Mouse (Mus musculus) kidney, postnatal 25 days (tissue): ENCODE data around the gene Cyth4.

ENCODE experiments used
- DNase-seq, 2 experiments: peaks; one replicate each; pipeline ENCODE4 v3.0.0; 2021; ENCODE audit warnings: mixed read lengths in 2 of 2

Gene Cyth4

GRCm38 (mm10) chr15:78587050-78587994 lies 9.5 kb upstream of the Cyth4 start:
- peak; percentile 84 to 89 for DNase-seq

- DNase-seq: no peak
Observed at GRCm38 (mm10) chr15:78588049-78588448, 8.8 kb upstream of the Cyth4 start.

- DNase-seq: no peak
Observed at GRCm38 (mm10) chr15:78588900-78589299, 7.9 kb upstream of the Cyth4 start.

- no peak for DNase-seq
Observed at GRCm38 (mm10) chr15:78589936-78590335, 6.9 kb upstream of the Cyth4 start.

- DNase-seq: no peak
Observed at GRCm38 (mm10) chr15:78590785-78591184, 6.1 kb upstream of the Cyth4 start.

- DNase-seq: no peak
Observed at GRCm38 (mm10) chr15:78591680-78592451, 5.0 kb upstream of the Cyth4 start.

GRCm38 (mm10) chr15:78592452-78592968 lies 4.3 kb upstream of the Cyth4 start:
- DNase-seq: no peak

GRCm38 (mm10) chr15:78593896-78594425 lies 2.9 kb upstream of the Cyth4 start:
- no peak for DNase-seq

GRCm38 (mm10) chr15:78594831-78595230 lies 2.0 kb upstream of the Cyth4 start:
- DNase-seq: no peak

GRCm38 (mm10) chr15:78595468-78595867 lies 1.4 kb upstream of the Cyth4 start:
- no peak for DNase-seq

- no peak for DNase-seq
Observed at GRCm38 (mm10) chr15:78596504-78596903, 343 bp upstream of the Cyth4 start.

- peak; percentile 11 to 45 for DNase-seq
Observed at GRCm38 (mm10) chr15:78597729-78598128, 882 bp downstream of the Cyth4 start.

GRCm38 (mm10) chr15:78599124-78599523 lies 2.3 kb downstream of the Cyth4 start:
- peak in 1 of 2 experiments; percentile 45 for DNase-seq

- no peak for DNase-seq
Observed at GRCm38 (mm10) chr15:78599529-78600193, 2.8 kb downstream of the Cyth4 start.

- DNase-seq: no peak
Observed at GRCm38 (mm10) chr15:78601180-78601579, 4.3 kb downstream of the Cyth4 start.

- DNase-seq: no peak
Observed at GRCm38 (mm10) chr15:78604255-78604654, 7.4 kb downstream of the Cyth4 start.

GRCm38 (mm10) chr15:78605371-78605791 lies 8.5 kb downstream of the Cyth4 start:
- no peak for DNase-seq

GRCm38 (mm10) chr15:78606059-78606458 lies 9.2 kb downstream of the Cyth4 start:
- DNase-seq: no peak

- no peak for DNase-seq
Observed at GRCm38 (mm10) chr15:78607463-78607862, 10.6 kb downstream of the Cyth4 start.

- peak in 1 of 2 experiments; percentile 7 for DNase-seq
Observed at GRCm38 (mm10) chr15:78610705-78611462, 14.0 kb downstream of the Cyth4 start.

GRCm38 (mm10) chr15:78614536-78614935 lies 17.7 kb downstream of the Cyth4 start:
- no peak for DNase-seq

GRCm38 (mm10) chr15:78616973-78617372 lies 20.1 kb downstream of the Cyth4 start:
- no peak for DNase-seq
